Mouse (Mus musculus): ENCODE results near the gene Dyrk1b. TPM values are rescaled to one million over a fixed set of nuclear protein-coding genes. Genes with fewer than 3 reads are reported as not detected.
"Not testable (repeated sequence)": the region's sequence is repeated elsewhere in the genome, so short reads cannot be mapped to it uniquely, and the experiment has no call there.

Gene Dyrk1b
- polyA plus RNA-seq (2014; fragmentation: Nextera tagmentation; extraction: Ambion mirVana) = 19.5 and 19.6 TPM in 2 replicates

GRCm38 (mm10) chr7:28179228-28179627 is at the start of gene Dyrk1b:
Gene Dyrk1b, plus strand, starts transcription at chr7:28179469.
- ATAC-seq (ENCODE audit: insufficient read depth, low FRiP score, low TSS enrichment) (peak; percentile 90), DNase-seq (ENCODE audit: low spot score) (peak; percentile 99)
- H3K27me3 ChIP-seq (ENCODE audit: control insufficient read depth, insufficient read depth, low read length) = no peaks in the 10 kb centered on the region
- H3K27ac ChIP-seq (ENCODE audit: low read depth, low read length) = peak within 1 kb of the TSS; percentile 88
- 0 out of 2 replicates have a peak, but pooled peaks cover 5% of the 10 kb centered on the region for H3K4me1 ChIP-seq (ENCODE audit: control insufficient read depth, insufficient read depth, low read length)
- peaks cover 23% of the 10 kb centered on the region for H3K36me3 ChIP-seq (ENCODE audit: control insufficient read depth, insufficient read depth, low read length)
- H3K9ac ChIP-seq (ENCODE audit: low read length) = peak within 1 kb of the TSS; percentile 96
- peak within 1 kb of the TSS; percentile 78 for H3K4me2 ChIP-seq (ENCODE audit: low read depth)
- H3K9me3 ChIP-seq (ENCODE audit: control insufficient read depth, low read length) = no peaks in the 10 kb centered on the region
- peak within 1 kb of the TSS; percentile 93 for H3K4me3 ChIP-seq (ENCODE audit: low read depth, low read length)
- under 1% methylated on average over 25 of the region's 25 CpGs for WGBS

GRCm38 (mm10) chr7:28137613-28138012 is 41.7 kb upstream of the Dyrk1b start:
- Histone ChIP-seq H3K4me1 (ENCODE audit: control insufficient read depth, insufficient read depth, low read length) (no peaks in the 10 kb centered on the region), H3K4me3 (ENCODE audit: low read depth, low read length) (no peak overlapping the region), H3K9me3 (ENCODE audit: control insufficient read depth, low read length) (no peaks in the 10 kb centered on the region; the same call in 1 of the 2 replicates), H3K27ac (ENCODE audit: low read depth, low read length) (no peak overlapping the region), H3K27me3 (ENCODE audit: control insufficient read depth, insufficient read depth, low read length) (no peaks in the 10 kb centered on the region), H3K4me2 (ENCODE audit: low read depth) (no peak overlapping the region), H3K36me3 (ENCODE audit: control insufficient read depth, insufficient read depth, low read length) (no peaks in the 10 kb centered on the region), H3K9ac (ENCODE audit: low read length) (no peak overlapping the region)
- 63% methylated on average over 5 of the region's 5 CpGs for WGBS
- no peak for ATAC-seq (ENCODE audit: insufficient read depth, low FRiP score, low TSS enrichment)
- DNase-seq (ENCODE audit: low spot score) = peak; percentile 49

GRCm38 (mm10) chr7:28148263-28148662 is 31.0 kb upstream of the Dyrk1b start:
- ATAC-seq (ENCODE audit: insufficient read depth, low FRiP score, low TSS enrichment) (peak; percentile 55), DNase-seq (ENCODE audit: low spot score) (peak; percentile 74)
- no peaks in the 10 kb centered on the region for H3K9me3 ChIP-seq (ENCODE audit: control insufficient read depth, low read length)
- no peaks in the 10 kb centered on the region for H3K36me3 ChIP-seq (ENCODE audit: control insufficient read depth, insufficient read depth, low read length)
- no peaks in the 10 kb centered on the region for H3K27me3 ChIP-seq (ENCODE audit: control insufficient read depth, insufficient read depth, low read length)
- H3K27ac ChIP-seq (ENCODE audit: low read depth, low read length) = no peak overlapping the region
- no peak overlapping the region for H3K4me3 ChIP-seq (ENCODE audit: low read depth, low read length)
- H3K4me2 ChIP-seq (ENCODE audit: low read depth) = no peak overlapping the region
- 30% methylated on average over 3 of the region's 3 CpGs for whole genome bisulfite sequencing
- H3K9ac ChIP-seq (ENCODE audit: low read length) = no peak overlapping the region
- H3K4me1 ChIP-seq (ENCODE audit: control insufficient read depth, insufficient read depth, low read length) = peaks cover 3% of the 10 kb centered on the region; the same call in 1 of the 2 replicates

- Histone ChIP-seq H3K27me3 (ENCODE audit: control insufficient read depth, insufficient read depth, low read length) (no peaks in the 10 kb centered on the region), H3K9me3 (ENCODE audit: control insufficient read depth, low read length) (no peaks in the 10 kb centered on the region), H3K4me2 (ENCODE audit: low read depth) (no peak overlapping the region), H3K4me1 (ENCODE audit: control insufficient read depth, insufficient read depth, low read length) (peaks cover 3% of the 10 kb centered on the region; the same call in 1 of the 2 replicates), H3K27ac (ENCODE audit: low read depth, low read length) (no peak overlapping the region), H3K36me3 (ENCODE audit: control insufficient read depth, insufficient read depth, low read length) (no peaks in the 10 kb centered on the region), H3K4me3 (ENCODE audit: low read depth, low read length) (no peak overlapping the region), H3K9ac (ENCODE audit: low read length) (no peak overlapping the region)
- WGBS = 90% methylated on average over 1 of the region's 1 CpGs
- ATAC-seq (ENCODE audit: insufficient read depth, low FRiP score, low TSS enrichment) (no peak), DNase-seq (ENCODE audit: low spot score) (no peak)
These were observed 29.4 kb upstream of the Dyrk1b start for GRCm38 (mm10) chr7:28149841-28150240.

GRCm38 (mm10) chr7:28151584-28152221 is 27.6 kb upstream of the Dyrk1b start:
- Histone ChIP-seq H3K4me2 (ENCODE audit: low read depth) (no peak overlapping the region), H3K9ac (ENCODE audit: low read length) (no peak overlapping the region), H3K27ac (ENCODE audit: low read depth, low read length) (no peak overlapping the region), H3K27me3 (ENCODE audit: control insufficient read depth, insufficient read depth, low read length) (no peaks in the 10 kb centered on the region), H3K36me3 (ENCODE audit: control insufficient read depth, insufficient read depth, low read length) (no peaks in the 10 kb centered on the region), H3K4me1 (ENCODE audit: control insufficient read depth, insufficient read depth, low read length) (peaks cover 3% of the 10 kb centered on the region; the same call in 1 of the 2 replicates), H3K9me3 (ENCODE audit: control insufficient read depth, low read length) (no peaks in the 10 kb centered on the region), H3K4me3 (ENCODE audit: low read depth, low read length) (no peak overlapping the region)
- DNase-seq (ENCODE audit: low spot score) = peak; percentile 69
- WGBS = 18% methylated on average over 13 of the region's 13 CpGs
- ATAC-seq (ENCODE audit: insufficient read depth, low FRiP score, low TSS enrichment) = no peak

- not testable (repeated sequence) for H3K9me3 ChIP-seq (ENCODE audit: control insufficient read depth, low read length); H3K4me2 ChIP-seq (ENCODE audit: low read depth); H3K36me3 ChIP-seq (ENCODE audit: control insufficient read depth, insufficient read depth, low read length); H3K4me1 ChIP-seq (ENCODE audit: control insufficient read depth, insufficient read depth, low read length); H3K9ac ChIP-seq (ENCODE audit: low read length); ATAC-seq (ENCODE audit: insufficient read depth, low FRiP score, low TSS enrichment); H3K4me3 ChIP-seq (ENCODE audit: low read depth, low read length); H3K27ac ChIP-seq (ENCODE audit: low read depth, low read length); DNase-seq (ENCODE audit: low spot score); H3K27me3 ChIP-seq (ENCODE audit: control insufficient read depth, insufficient read depth, low read length)
- 50% methylated on average over 5 of the region's 5 CpGs for WGBS
These were observed 25.7 kb upstream of the Dyrk1b start for GRCm38 (mm10) chr7:28153595-28153994.

- DNase-seq (ENCODE audit: low spot score) = no peak
- no peaks in the 10 kb centered on the region for H3K36me3 ChIP-seq (ENCODE audit: control insufficient read depth, insufficient read depth, low read length)
- 61% methylated on average over 6 of the region's 6 CpGs for WGBS
- no peak for ATAC-seq (ENCODE audit: insufficient read depth, low FRiP score, low TSS enrichment)
- no peak overlapping the region for H3K9ac ChIP-seq (ENCODE audit: low read length)
- no peak overlapping the region for H3K4me3 ChIP-seq (ENCODE audit: low read depth, low read length)
- H3K9me3 ChIP-seq (ENCODE audit: control insufficient read depth, low read length) = no peaks in the 10 kb centered on the region
- no peak overlapping the region for H3K27ac ChIP-seq (ENCODE audit: low read depth, low read length)
- H3K27me3 ChIP-seq (ENCODE audit: control insufficient read depth, insufficient read depth, low read length) = no peaks in the 10 kb centered on the region
- no peak overlapping the region for H3K4me2 ChIP-seq (ENCODE audit: low read depth)
- no peaks in the 10 kb centered on the region for H3K4me1 ChIP-seq (ENCODE audit: control insufficient read depth, insufficient read depth, low read length)
These were observed 20.0 kb upstream of the Dyrk1b start for GRCm38 (mm10) chr7:28159292-28159691.

- DNase-seq (ENCODE audit: low spot score) = no peak
- Histone ChIP-seq H3K9ac (ENCODE audit: low read length) (no peak overlapping the region), H3K27me3 (ENCODE audit: control insufficient read depth, insufficient read depth, low read length) (no peaks in the 10 kb centered on the region), H3K27ac (ENCODE audit: low read depth, low read length) (no peak overlapping the region), H3K4me1 (ENCODE audit: control insufficient read depth, insufficient read depth, low read length) (no peaks in the 10 kb centered on the region), H3K4me2 (ENCODE audit: low read depth) (no peak overlapping the region), H3K9me3 (ENCODE audit: control insufficient read depth, low read length) (no peaks in the 10 kb centered on the region), H3K36me3 (ENCODE audit: control insufficient read depth, insufficient read depth, low read length) (no peaks in the 10 kb centered on the region), H3K4me3 (ENCODE audit: low read depth, low read length) (no peak overlapping the region)
- no peak for ATAC-seq (ENCODE audit: insufficient read depth, low FRiP score, low TSS enrichment)
- 77% methylated on average over 3 of the region's 3 CpGs for WGBS
These were observed 19.4 kb upstream of the Dyrk1b start for GRCm38 (mm10) chr7:28159893-28160292.

GRCm38 (mm10) chr7:28161163-28161749 is 18.0 kb upstream of the Dyrk1b start:
- no peak overlapping the region for H3K27ac ChIP-seq (ENCODE audit: low read depth, low read length)
- H3K36me3 ChIP-seq (ENCODE audit: control insufficient read depth, insufficient read depth, low read length) = no peaks in the 10 kb centered on the region
- H3K9ac ChIP-seq (ENCODE audit: low read length) = no peak overlapping the region
- no peak overlapping the region for H3K4me2 ChIP-seq (ENCODE audit: low read depth)
- peaks cover 5% of the 10 kb centered on the region; the same call in 1 of the 2 replicates for H3K9me3 ChIP-seq (ENCODE audit: control insufficient read depth, low read length)
- 51% methylated on average over 9 of the region's 9 CpGs for WGBS
- ATAC-seq (ENCODE audit: insufficient read depth, low FRiP score, low TSS enrichment) = no peak
- no peaks in the 10 kb centered on the region for H3K27me3 ChIP-seq (ENCODE audit: control insufficient read depth, insufficient read depth, low read length)
- H3K4me3 ChIP-seq (ENCODE audit: low read depth, low read length) = no peak overlapping the region
- DNase-seq (ENCODE audit: low spot score) = no peak
- no peaks in the 10 kb centered on the region for H3K4me1 ChIP-seq (ENCODE audit: control insufficient read depth, insufficient read depth, low read length)

Data from neural tube, embryonic 11.5 days (tissue).